ENCODE assay signal across 25 mouse cellular contexts in the genomic region with DNA sequence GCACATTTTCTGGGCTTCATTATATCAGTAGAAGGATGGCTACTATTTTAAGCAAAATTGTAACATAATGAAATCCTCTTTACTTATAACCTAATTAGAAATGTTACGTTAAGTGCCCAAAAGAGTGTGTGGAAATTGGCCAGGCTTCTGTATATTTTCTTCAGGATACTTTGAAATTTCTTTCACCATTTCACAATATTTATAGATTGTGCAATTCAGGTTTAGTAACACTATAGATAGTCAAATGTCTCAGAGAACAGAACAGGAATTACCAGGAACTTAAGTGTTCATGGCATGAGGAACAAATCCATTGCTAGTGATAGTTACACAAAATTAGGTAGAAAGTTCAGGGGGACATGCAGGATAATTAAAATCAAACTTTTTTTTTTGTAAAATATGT. TPM values are rescaled to one million over a fixed set of nuclear protein-coding genes. Genes with fewer than 3 reads are reported as not detected.
DNase-seq lines count a peak whose midpoint lies in the region; ATAC-seq and TF ChIP-seq lines count a peak whose summit lies in the region.
"Had no signal": no experiment of that assay in that cellular context is flagged by ENCODE, and none has a peak within 500 bp of the region (broad histone marks: within the 10 kb centered on the region; RNA-seq: fewer than 3 reads in every experiment).

No protein-coding gene starts in this region.

- H3K4me3 ChIP-seq in liver, adult 2 months (ENCODE audit: insufficient read depth, low read depth, low read length): no peak overlapping the region
- H3K4me3 ChIP-seq in liver, embryonic 12.5 days: no peak overlapping the region
- H3K4me3 ChIP-seq: embryonic facial prominence, embryonic 12.5 days; embryonic facial prominence, embryonic 15.5 days; forebrain, embryonic 10.5 days; forebrain, embryonic 13.5 days; hindbrain, embryonic 12.5 days; hindbrain, embryonic 15.5 days had no signal

- H3K27me3 ChIP-seq in liver, adult 2 months (ENCODE audit: control insufficient read depth, insufficient read depth, low read length): no peaks in the 10 kb centered on the region
- H3K27me3 ChIP-seq in liver, embryonic 12.5 days (replicated peaks): no peaks in the 10 kb centered on the region
- H3K27me3 ChIP-seq: embryonic facial prominence, embryonic 12.5 days; embryonic facial prominence, embryonic 15.5 days; forebrain, embryonic 13.5 days; hindbrain, embryonic 12.5 days; hindbrain, embryonic 15.5 days had no signal

- TF ChIP-seq POLR2A in liver, adult 2 months (IDR thresholded peaks at IDR 0.05; ENCODE audit: extremely low read depth, insufficient read depth, low read length): no peak

- H3K36me3 ChIP-seq in liver, adult 2 months (ENCODE audit: control insufficient read depth, insufficient read depth, low read length): no peaks in the 10 kb centered on the region
- H3K36me3 ChIP-seq in liver, embryonic 12.5 days: 0 out of 2 replicates have a peak, but pooled peaks cover 8% of the 10 kb centered on the region
- H3K36me3 ChIP-seq: embryonic facial prominence, embryonic 12.5 days; embryonic facial prominence, embryonic 15.5 days; forebrain, embryonic 10.5 days; hindbrain, embryonic 12.5 days; hindbrain, embryonic 15.5 days had no signal

- peaks cover 25% of the 10 kb centered on the region; the same call in 1 of the 2 replicates for H3K4me1 ChIP-seq in liver, adult 2 months (ENCODE audit: control insufficient read depth, insufficient read depth, low read length)
- H3K4me1 ChIP-seq in liver, embryonic 12.5 days: peaks cover 18% of the 10 kb centered on the region
- H3K4me1 ChIP-seq: embryonic facial prominence, embryonic 12.5 days; forebrain, embryonic 13.5 days; hindbrain, embryonic 12.5 days had no signal

- H3K27ac ChIP-seq in liver, adult 2 months (replicated peaks; ENCODE audit: insufficient read depth, low read depth, low read length): no peak overlapping the region
- no peak overlapping the region for H3K27ac ChIP-seq in liver, embryonic 12.5 days
- H3K27ac ChIP-seq: embryonic facial prominence, embryonic 12.5 days; embryonic facial prominence, embryonic 15.5 days; forebrain, embryonic 10.5 days; forebrain, embryonic 13.5 days; hindbrain, embryonic 12.5 days; hindbrain, embryonic 15.5 days had no signal

- peaks cover 10% of the 10 kb centered on the region; the same call in 1 of the 2 replicates for H3K79me2 ChIP-seq in liver, adult 2 months (ENCODE audit: control insufficient read depth, insufficient read depth, low read length)

- no peaks in the 10 kb centered on the region for H3K9me3 ChIP-seq in liver, embryonic 12.5 days (replicated peaks)
- H3K9me3 ChIP-seq: embryonic facial prominence, embryonic 12.5 days; embryonic facial prominence, embryonic 15.5 days; forebrain, embryonic 13.5 days; hindbrain, embryonic 12.5 days; hindbrain, embryonic 15.5 days had no signal

- WGBS in liver, adult 2 months: 20% methylated on average over 1 of the region's 1 CpGs
- 89% methylated on average over 1 of the region's 1 CpGs for WGBS in liver, embryonic 12.5 days (ENCODE audit: insufficient replicate concordance)

- peak; percentile 66 for DNase-seq in liver, adult 2 months (ENCODE audit: extremely low read depth, low read depth, low spot score)
- no peak for DNase-seq in liver
- peak; percentile 45 for DNase-seq in lung, postnatal 36 days
- no peak for DNase-seq in lung, adult 18-20 months
- DNase-seq in cerebellum, postnatal 25 days: no peak
- DNase-seq: adrenal gland, postnatal 10 days; adrenal gland, postnatal 36 days; cerebellum, adult 18-20 months; cerebellum, adult 9-10 months; cerebellum, postnatal 14 days; gastrocnemius, postnatal 10 days; gastrocnemius, postnatal 36 days had no signal

- TF ChIP-seq CTCF in liver, adult 2 months (IDR thresholded peaks at IDR 0.05; ENCODE audit: low read depth, low read length): no peak

- ATAC-seq in granulocyte monocyte progenitor cell, adult 5-6 weeks (replicated peaks; ENCODE audit: poor library complexity, severe bottlenecking): peak; percentile 89
- ATAC-seq in erythroid progenitor cell, adult 5-6 weeks (replicated peaks; ENCODE audit: low FRiP score, poor library complexity, severe bottlenecking): no peak
- no peak for ATAC-seq in liver, embryonic 12.5 days
- ATAC-seq: activated CD4-positive, CD25-positive, alpha-beta regulatory T cell, adult 4 months; CD4-positive, CD25-positive, alpha-beta regulatory T cell, adult 4 months; forebrain, embryonic 13.5 days; forebrain, embryonic 16.5 days had no signal

- H3K4me2 ChIP-seq in liver, embryonic 12.5 days: no peak overlapping the region
- H3K4me2 ChIP-seq: embryonic facial prominence, embryonic 12.5 days; embryonic facial prominence, embryonic 15.5 days; forebrain, embryonic 13.5 days; heart, embryonic 11.5 days; hindbrain, embryonic 12.5 days; hindbrain, embryonic 15.5 days had no signal

- no peak overlapping the region for H3K9ac ChIP-seq in liver, adult 2 months (ENCODE audit: low read depth, low read length)
- no peak overlapping the region for H3K9ac ChIP-seq in liver, embryonic 12.5 days
- H3K9ac ChIP-seq: embryonic facial prominence, embryonic 12.5 days; embryonic facial prominence, embryonic 15.5 days; forebrain, embryonic 13.5 days; hindbrain, embryonic 12.5 days; hindbrain, embryonic 15.5 days had no signal

RNA-seq across cellular contexts. Expression of gene Abhd5, which starts 5.7 kb away (rescaled TPM):
- 19.5 and 20.3 TPM in 2 replicates for total RNA-seq in liver, adult 2 months (2014; rRNA removed)
- 15.9 and 17.3 TPM in 2 replicates for polyA plus RNA-seq in liver, adult 2 months (2012; rRNA removed)
- 37.3 and 42.0 TPM in 2 replicates for total RNA-seq in granulocyte monocyte progenitor cell, adult 5-6 weeks (2014; fragmentation: Nextera tagmentation)
- total RNA-seq in granulocyte monocyte progenitor cell, adult 5-6 weeks (2017): 38.3 and 43.1 TPM in 2 replicates
- 49.9 and 50.5 TPM in 2 replicates for total RNA-seq in erythroid progenitor cell, adult 5-6 weeks (2015; ENCODE audit: low replicate concordance)
- 48.6 and 49.9 TPM in 2 replicates for total RNA-seq in erythroid progenitor cell, adult 5-6 weeks (2017; ENCODE audit: low replicate concordance)
- polyA plus RNA-seq in liver, embryonic 12.5 days (2016; fragmentation: Nextera tagmentation; extraction: Ambion mirVana): 21.1 and 21.2 TPM in 2 replicates

Comparison
In these comparisons a context has a peak if more than half of its experiments do, and no peak if none do; other contexts are left out.
1. DNase-seq: peak in liver, adult 2 months (single experiment) and lung, postnatal 36 days (single experiment); none in liver (single experiment), lung, adult 18-20 months (0 of 2) and cerebellum, postnatal 25 days (0 of 2).